Mouse (Mus musculus) forebrain, embryonic 16.5 days (tissue): ENCODE measurements around the gene Hapln1. TPM values are rescaled to one million over a fixed set of nuclear protein-coding genes. Genes with fewer than 3 reads are reported as not detected.
A peak's percentile ranks its signal among the peaks of the same experiment; 100 is the strongest.

Experiments used
- ATAC-seq: fragments of 200-750 bp; cut with Nextera tagmentation; 2 replicates; pipeline ENCODE4 v1.8.0; 2017; ENCODE audit warnings: mild to moderate bottlenecking, moderate library complexity
- H3K27ac ChIP-seq: fragments of 300-500 bp; sonication (generic); 2 replicates; pipeline ENCODE4 v1.5.1; 2014; ENCODE audit warnings: low read length, control low read depth
- H3K27me3 ChIP-seq: fragments of 300-500 bp; sonication (generic); replicated peaks from 2 replicates; pipeline ENCODE4 v1.6.1; 2014; ENCODE audit warnings: low read length; ENCODE audit not compliant: control insufficient read depth, insufficient read depth
- H3K36me3 ChIP-seq: fragments of 300-500 bp; sonication (generic); 2 replicates; pipeline ENCODE4 v1.6.1; 2014; ENCODE audit not compliant: control insufficient read depth, insufficient read depth
- H3K4me1 ChIP-seq: fragments of 300-500 bp; sonication (generic); replicated peaks from 2 replicates; pipeline ENCODE4 v1.6.1; 2014; ENCODE audit warnings: low read length; ENCODE audit not compliant: control insufficient read depth, insufficient read depth
- H3K4me2 ChIP-seq: fragments of 300-500 bp; sonication (generic); 2 replicates; pipeline ENCODE4 v1.6.1; 2014; ENCODE audit warnings: mild to moderate bottlenecking, low read length, control low read depth
- H3K4me3 ChIP-seq: fragments of 300-500 bp; sonication (generic); replicated peaks from 2 replicates; pipeline ENCODE4 v1.5.1; 2014; ENCODE audit warnings: mild to moderate bottlenecking, low read length, control low read depth
- H3K9ac ChIP-seq: fragments of 300-500 bp; sonication (generic); replicated peaks from 2 replicates; pipeline ENCODE4 v1.6.1; 2014; ENCODE audit warnings: low read depth, low read length, control low read depth
- H3K9me3 ChIP-seq: fragments of 300-500 bp; sonication (generic); 2 replicates; pipeline ENCODE4 v1.6.1; 2016; ENCODE audit warnings: low read length; ENCODE audit not compliant: control insufficient read depth
- WGBS: fragments of 180-500 bp; shearing (Covaris S2); extraction: QIAGEN DNeasy Blood & Tissue Kit; methylation state at CpG from one replicate; pipeline ENCODE4 v1.1.7; 2014; 5-methylcytosine and 5-hydroxymethylcytosine counted together
- polyA plus RNA-seq: library from polyadenylated mRNA; unstranded; fragments of >200 nt; fragmentation: Nextera tagmentation; extraction: Ambion mirVana; gene quantifications from 2 replicates; pipeline ENCODE4 v1.2.1, GENCODE M21; 2015

Gene Hapln1
- polyA plus RNA-seq, 1 experiment from 2014 or later, result 0.23 TPM

GRCm38 (mm10) chr13:89540301-89540982 lies 846 bp downstream of the Hapln1 start:
- Histone ChIP-seq H3K4me3 (no peak overlapping the region), H3K9me3 (no peaks in the 10 kb centered on the region), H3K27me3 (no peaks in the 10 kb centered on the region), H3K27ac (no peak overlapping the region), H3K4me1 (peaks cover 3% of the 10 kb centered on the region), H3K36me3 (no peaks in the 10 kb centered on the region), H3K9ac (no peak overlapping the region), H3K4me2 (no peak overlapping the region)
- no peak for ATAC-seq
- 36% methylated on average over 11 of the region's 11 CpGs for WGBS

GRCm38 (mm10) chr13:89543003-89543402 lies 3.4 kb downstream of the Hapln1 start:
- peaks cover 3% of the 10 kb centered on the region for H3K4me1 ChIP-seq
- under 1% methylated on average over 3 of the region's 3 CpGs for WGBS
- no peak overlapping the region for H3K9ac ChIP-seq
- no peaks in the 10 kb centered on the region for H3K27me3 ChIP-seq
- no peak overlapping the region for H3K4me2 ChIP-seq
- no peaks in the 10 kb centered on the region for H3K9me3 ChIP-seq
- peak; percentile 59 for ATAC-seq
- H3K27ac ChIP-seq, result no peak overlapping the region
- H3K4me3 ChIP-seq, result no peak overlapping the region
- H3K36me3 ChIP-seq, result no peaks in the 10 kb centered on the region

- Histone ChIP-seq H3K27me3 (no peaks in the 10 kb centered on the region), H3K27ac (no peak overlapping the region), H3K36me3 (no peaks in the 10 kb centered on the region), H3K4me2 (no peak overlapping the region), H3K4me3 (no peak overlapping the region), H3K9ac (no peak overlapping the region), H3K4me1 (no peaks in the 10 kb centered on the region), H3K9me3 (no peaks in the 10 kb centered on the region)
- 12% methylated on average over 2 of the region's 2 CpGs for WGBS
- ATAC-seq, result no peak; the same call in 1 of the 2 replicates
Observed at GRCm38 (mm10) chr13:89548203-89548740, 8.7 kb downstream of the Hapln1 start.

GRCm38 (mm10) chr13:89549507-89549906 lies 9.9 kb downstream of the Hapln1 start:
- WGBS, result 54% methylated on average over 4 of the region's 4 CpGs
- H3K4me1 ChIP-seq, result no peaks in the 10 kb centered on the region
- no peaks in the 10 kb centered on the region for H3K36me3 ChIP-seq
- ATAC-seq, result no peak
- no peak overlapping the region for H3K4me3 ChIP-seq
- no peak overlapping the region for H3K27ac ChIP-seq
- no peak overlapping the region for H3K9ac ChIP-seq
- H3K27me3 ChIP-seq, result no peaks in the 10 kb centered on the region
- H3K4me2 ChIP-seq, result no peak overlapping the region
- H3K9me3 ChIP-seq, result no peaks in the 10 kb centered on the region

GRCm38 (mm10) chr13:89551502-89551901 lies 11.9 kb downstream of the Hapln1 start:
- Histone ChIP-seq H3K27ac (no peak overlapping the region), H3K4me2 (no peak overlapping the region), H3K9ac (no peak overlapping the region), H3K4me3 (no peak overlapping the region), H3K4me1 (no peaks in the 10 kb centered on the region), H3K9me3 (no peaks in the 10 kb centered on the region), H3K27me3 (no peaks in the 10 kb centered on the region), H3K36me3 (no peaks in the 10 kb centered on the region)
- ATAC-seq, result no peak
- WGBS, result 3% methylated on average over 1 of the region's 1 CpGs

- no peak for ATAC-seq
- 83% methylated on average over 5 of the region's 5 CpGs for WGBS
- no peak overlapping the region for H3K27ac ChIP-seq
Observed at GRCm38 (mm10) chr13:89564518-89564917, 24.9 kb downstream of the Hapln1 start.

GRCm38 (mm10) chr13:89566300-89566699 lies 26.7 kb downstream of the Hapln1 start:
- H3K36me3 ChIP-seq, result no peaks in the 10 kb centered on the region
- no peaks in the 10 kb centered on the region for H3K9me3 ChIP-seq
- ATAC-seq, result no peak
- no peaks in the 10 kb centered on the region for H3K27me3 ChIP-seq
- no peak overlapping the region for H3K9ac ChIP-seq
- H3K4me1 ChIP-seq, result no peaks in the 10 kb centered on the region
- no peak overlapping the region for H3K4me3 ChIP-seq
- H3K4me2 ChIP-seq, result no peak overlapping the region
- H3K27ac ChIP-seq, result no peak overlapping the region
- 89% methylated on average over 4 of the region's 4 CpGs for WGBS

More at GRCm38 (mm10) chr13:89564518-89564917, 24.9 kb downstream of the Hapln1 start:
- Histone ChIP-seq H3K4me2 (no peak overlapping the region), H3K36me3 (no peaks in the 10 kb centered on the region), H3K4me3 (no peak overlapping the region), H3K4me1 (no peaks in the 10 kb centered on the region), H3K9ac (no peak overlapping the region), H3K27me3 (no peaks in the 10 kb centered on the region), H3K9me3 (no peaks in the 10 kb centered on the region)

GRCm38 (mm10) chr13:89579115-89579514 lies 39.5 kb downstream of the Hapln1 start:
- Histone ChIP-seq H3K27ac (no peak overlapping the region), H3K4me3 (no peak overlapping the region), H3K4me2 (no peak overlapping the region), H3K36me3 (no peaks in the 10 kb centered on the region), H3K27me3 (no peaks in the 10 kb centered on the region), H3K9ac (no peak overlapping the region), H3K9me3 (no peaks in the 10 kb centered on the region), H3K4me1 (peaks cover 2% of the 10 kb centered on the region; the same call in 1 of the 2 replicates)
- 93% methylated on average over 2 of the region's 2 CpGs for WGBS
- ATAC-seq, result no peak

- ATAC-seq, result no peak
- peaks cover 2% of the 10 kb centered on the region; the same call in 1 of the 2 replicates for H3K4me1 ChIP-seq
- 61% methylated on average over 4 of the region's 4 CpGs for WGBS
- no peak overlapping the region for H3K4me3 ChIP-seq
- H3K4me2 ChIP-seq, result no peak overlapping the region
- no peak overlapping the region for H3K9ac ChIP-seq
- no peaks in the 10 kb centered on the region for H3K27me3 ChIP-seq
- no peak overlapping the region for H3K27ac ChIP-seq
- H3K9me3 ChIP-seq, result no peaks in the 10 kb centered on the region
- no peaks in the 10 kb centered on the region for H3K36me3 ChIP-seq
Observed at GRCm38 (mm10) chr13:89583138-89583746, 43.6 kb downstream of the Hapln1 start.
